Mouse (Mus musculus): Measurements from ENCODE around the gene Nrxn1.

The Nrxn1 gene

DNA sequence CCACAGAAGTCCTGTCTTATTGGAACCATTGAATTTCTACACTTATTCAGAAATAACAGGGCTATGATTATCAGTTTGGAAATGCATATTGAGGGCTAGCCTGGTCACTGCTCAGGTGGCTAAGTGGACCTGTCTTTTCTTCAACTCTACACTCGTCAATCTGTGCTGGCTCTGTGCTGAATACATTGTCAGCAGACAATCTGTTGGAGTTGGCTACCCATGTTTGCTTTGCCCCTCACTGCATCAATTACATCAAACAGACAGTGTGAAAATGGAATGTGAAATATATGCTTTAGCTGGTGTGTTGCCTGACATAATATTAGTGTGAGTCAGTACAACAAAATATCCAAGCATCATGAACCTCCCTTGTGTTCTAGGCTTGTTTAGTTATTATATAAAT is 438.4 kb downstream of the Nrxn1 start:
- DNase-seq (ENCODE audit: low spot score), result no peak

DNA sequence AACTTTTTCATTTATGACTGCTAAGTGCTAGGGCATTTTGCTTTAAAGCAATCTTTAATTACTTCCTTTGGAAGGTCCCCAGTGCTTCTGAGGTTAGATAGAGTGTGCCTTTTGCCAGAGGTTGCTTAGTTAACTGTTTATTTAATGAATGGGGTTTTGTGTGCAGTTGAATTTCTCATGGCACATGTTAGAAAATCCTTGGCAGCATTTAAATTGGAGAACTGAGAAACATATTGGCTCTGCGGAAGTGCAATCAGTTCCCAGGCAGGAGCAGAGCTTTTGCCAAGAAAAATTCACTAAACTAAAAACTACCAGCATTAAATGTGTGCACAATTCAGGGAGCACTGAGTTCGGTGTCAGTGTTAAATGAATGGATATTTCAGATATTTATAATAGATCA is 439.5 kb downstream of the Nrxn1 start:
- DNase-seq (ENCODE audit: low spot score), result no peak

GRCm38 (mm10) chr17:90650279-90650678 is 442.6 kb downstream of the Nrxn1 start:
- no peak for DNase-seq (ENCODE audit: low spot score)

DNA sequence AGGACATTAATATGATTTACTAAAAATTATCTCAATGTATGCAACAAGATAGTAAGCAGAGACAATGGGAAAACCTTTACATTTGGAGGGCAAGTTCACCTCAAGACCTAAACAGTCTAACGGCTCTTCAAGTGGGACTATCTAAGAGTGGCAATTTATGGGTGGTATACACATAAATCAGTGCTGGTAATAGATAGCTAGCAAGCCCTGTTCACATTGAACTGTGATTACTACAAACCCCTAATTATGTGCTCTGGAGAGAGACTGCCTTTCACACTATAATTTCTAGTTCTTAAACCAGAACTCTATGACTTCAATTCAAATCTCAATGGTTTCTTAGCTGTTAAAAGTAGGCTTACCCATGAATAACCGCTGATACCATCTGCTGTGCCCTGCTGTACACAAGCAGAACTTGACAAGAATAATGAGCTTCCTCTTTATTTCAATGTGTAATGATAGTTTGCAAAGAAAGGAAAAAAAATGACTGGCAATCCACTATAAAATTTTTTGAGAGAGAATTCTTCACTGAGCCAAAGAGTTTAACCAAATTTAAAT is 453.8 kb downstream of the Nrxn1 start:
- no peak for DNase-seq (ENCODE audit: low spot score)

- no peak for DNase-seq (ENCODE audit: low spot score)
These were observed 454.6 kb downstream of the Nrxn1 start for GRCm38 (mm10) chr17:90638183-90638727.

DNA sequence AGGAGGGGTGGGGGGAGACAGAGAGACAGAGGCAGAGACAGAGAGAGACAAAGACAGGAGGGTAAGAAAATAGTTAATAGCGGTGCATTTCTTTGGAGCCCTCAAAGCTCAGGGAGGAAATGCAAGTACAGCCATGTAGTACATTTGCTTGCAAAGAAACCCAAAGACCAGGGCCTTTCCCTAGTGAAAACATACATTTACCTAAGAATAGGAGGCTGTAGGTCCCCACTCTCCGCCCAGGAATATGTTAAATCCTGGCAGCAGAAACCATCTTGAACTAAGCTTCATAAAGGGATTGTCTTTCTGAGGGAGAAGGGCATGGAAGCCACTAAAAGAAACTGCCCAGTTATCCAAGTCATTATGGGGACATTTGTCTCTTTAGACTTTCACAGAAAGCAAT is 461.5 kb downstream of the Nrxn1 start:
- DNase-seq (ENCODE audit: low spot score), result no peak

- DNase-seq (ENCODE audit: low spot score), result no peak
These were observed 463.0 kb downstream of the Nrxn1 start for GRCm38 (mm10) chr17:90629851-90630250.

DNA sequence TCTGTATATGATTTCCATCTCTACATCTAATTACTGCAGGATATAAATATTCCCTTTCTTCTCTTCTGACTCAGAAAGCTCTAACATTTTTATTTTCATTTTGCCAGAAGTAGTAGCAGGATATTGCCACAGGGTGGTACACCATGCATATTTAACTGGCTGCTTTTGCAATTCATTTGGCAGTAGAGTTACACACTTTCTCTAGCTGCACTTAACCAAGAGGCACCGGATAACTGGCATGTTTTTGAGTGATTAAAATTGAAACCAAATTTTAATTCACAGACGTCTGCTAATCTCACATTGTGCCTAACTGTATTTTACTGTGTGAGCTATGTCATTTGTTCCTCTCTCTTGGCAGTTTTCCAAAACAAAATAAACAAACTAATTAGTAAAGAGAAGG is 464.4 kb downstream of the Nrxn1 start:
- DNase-seq (ENCODE audit: low spot score), result no peak

DNA sequence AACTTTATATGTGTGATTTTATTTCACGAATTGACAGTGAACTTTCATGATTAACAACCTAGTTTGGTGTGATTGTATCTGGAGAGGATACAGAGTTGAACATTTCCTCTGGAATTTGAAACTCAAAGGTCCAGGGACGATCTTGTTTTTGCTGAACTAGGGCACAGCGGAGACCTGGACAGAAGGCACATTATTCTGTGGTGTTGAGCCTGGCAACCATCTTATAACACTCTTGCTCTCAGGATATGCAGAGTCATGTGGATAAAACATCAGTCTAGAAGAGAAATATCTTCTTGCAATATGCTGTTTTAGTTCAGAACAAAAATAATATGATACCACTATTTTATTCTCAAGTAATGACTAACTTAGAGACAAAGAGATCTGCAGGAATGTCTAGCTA is 464.9 kb downstream of the Nrxn1 start:
- DNase-seq (ENCODE audit: low spot score), result no peak

GRCm38 (mm10) chr17:90627395-90627794 is 465.5 kb downstream of the Nrxn1 start:
- no peak for DNase-seq (ENCODE audit: low spot score)

DNA sequence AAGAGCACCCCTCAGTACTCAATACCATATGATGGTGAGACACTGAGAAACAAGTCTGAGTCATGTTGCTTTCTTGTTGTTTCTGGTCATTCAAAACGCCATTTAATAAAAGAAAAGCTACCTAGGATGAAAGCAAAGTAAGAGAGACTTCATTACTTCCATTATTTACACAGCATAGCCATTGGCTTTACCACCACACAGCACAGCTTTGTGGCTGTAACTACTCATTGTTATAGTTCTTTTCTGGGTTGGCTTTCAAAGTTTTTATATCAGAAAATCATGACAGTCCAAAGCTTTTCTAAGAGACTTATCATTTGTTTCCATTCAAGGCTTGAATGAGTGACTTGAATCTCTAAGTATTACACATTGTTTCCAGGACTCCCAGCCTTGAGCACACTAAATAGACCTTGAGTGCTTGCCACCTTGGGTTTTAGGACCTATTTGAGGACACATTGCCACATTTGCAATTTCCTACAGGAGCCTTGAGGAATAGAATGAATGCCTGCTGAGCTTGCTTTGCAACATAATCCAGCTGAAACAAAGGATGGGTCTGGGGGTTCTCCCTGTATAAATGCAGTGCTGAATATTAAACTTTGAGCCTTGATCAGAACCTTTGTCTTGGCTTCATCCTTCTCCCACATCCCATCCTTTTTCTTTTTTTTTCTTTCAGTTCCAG is 468.1 kb downstream of the Nrxn1 start:
- no peak for DNase-seq (ENCODE audit: low spot score)

DNA sequence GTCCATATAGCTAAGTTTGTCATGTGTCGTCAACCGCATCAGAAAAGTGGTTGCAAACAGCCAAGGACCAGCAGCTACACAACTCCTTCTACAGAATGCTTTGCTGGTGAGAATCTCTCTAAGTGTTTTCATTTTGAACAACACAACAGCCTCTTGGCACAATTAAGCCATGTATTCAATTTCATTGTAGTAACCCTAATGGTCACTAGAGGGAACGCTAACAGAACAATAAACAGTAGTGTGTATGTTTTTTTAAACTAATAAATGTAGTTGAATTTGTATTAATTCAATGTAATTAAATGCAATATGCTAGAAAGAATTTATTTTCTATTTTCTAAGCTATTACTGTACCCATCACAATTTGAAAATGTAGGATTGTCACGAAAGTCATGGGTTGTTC is 471.0 kb downstream of the Nrxn1 start:
- no peak for DNase-seq (ENCODE audit: low spot score)

GRCm38 (mm10) chr17:90615019-90615418 is 477.9 kb downstream of the Nrxn1 start:
- no peak for DNase-seq (ENCODE audit: low spot score)

DNA sequence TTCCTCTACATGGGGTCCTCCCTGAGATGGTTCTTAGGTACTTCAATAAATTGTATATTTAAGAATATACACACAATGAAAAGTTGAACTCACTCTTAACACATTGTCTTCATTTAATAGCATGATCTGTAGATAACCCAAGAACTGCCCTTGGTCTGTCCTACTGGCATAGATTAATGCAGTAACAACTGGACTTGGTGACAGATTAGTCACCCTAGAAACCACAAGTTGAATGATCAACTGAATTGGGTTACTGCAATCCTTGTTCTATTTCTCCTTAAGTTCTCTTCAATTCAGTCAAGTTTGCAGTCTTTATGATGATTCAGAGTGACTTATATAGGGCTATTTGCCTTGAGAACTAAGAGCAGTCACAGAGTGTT is 485.5 kb downstream of the Nrxn1 start:
- DNase-seq (ENCODE audit: low spot score), result no peak

DNA sequence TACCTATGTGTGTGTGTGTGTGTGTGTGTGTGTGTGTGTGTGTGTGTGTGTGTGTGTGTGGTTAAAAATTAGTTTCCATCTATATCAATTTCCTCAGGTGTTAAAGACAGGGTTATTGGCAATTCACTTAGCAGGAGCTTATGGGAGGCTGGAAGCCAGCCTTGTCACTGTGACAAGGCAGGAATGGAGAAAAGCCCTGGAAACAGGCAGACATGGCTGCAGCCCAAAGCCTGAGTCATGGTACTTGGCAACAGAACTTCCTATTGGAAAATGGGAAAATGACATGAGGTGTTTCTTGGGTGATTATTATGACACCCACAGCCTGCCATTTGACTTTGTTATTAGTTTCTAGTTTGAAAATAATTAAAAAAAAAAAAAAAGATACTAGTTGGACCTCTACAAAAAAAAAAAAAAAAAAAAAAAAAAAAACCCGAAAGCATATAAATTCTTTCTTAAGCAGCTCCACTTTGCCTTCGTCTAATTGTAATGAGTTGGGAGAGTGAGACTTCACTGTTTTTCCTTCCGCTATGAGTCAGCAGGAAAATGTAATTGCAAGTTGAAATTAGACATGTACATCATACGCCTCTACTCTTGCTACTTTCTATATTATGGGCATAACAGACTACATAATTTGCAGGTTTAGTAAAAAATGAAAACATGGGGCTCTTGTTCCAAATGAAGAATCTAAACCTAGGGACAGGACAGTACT is 486.0 kb downstream of the Nrxn1 start:
- DNase-seq (ENCODE audit: low spot score), result no peak

GRCm38 (mm10) chr17:90599570-90600524 is 493.0 kb downstream of the Nrxn1 start:
- DNase-seq (ENCODE audit: low spot score), result no peak

GRCm38 (mm10) chr17:90594798-90595533 is 497.9 kb downstream of the Nrxn1 start:
- DNase-seq (ENCODE audit: low spot score), result no peak

GRCm38 (mm10) chr17:90586891-90587290 is 506.0 kb downstream of the Nrxn1 start:
- DNase-seq (ENCODE audit: low spot score), result no peak

DNA sequence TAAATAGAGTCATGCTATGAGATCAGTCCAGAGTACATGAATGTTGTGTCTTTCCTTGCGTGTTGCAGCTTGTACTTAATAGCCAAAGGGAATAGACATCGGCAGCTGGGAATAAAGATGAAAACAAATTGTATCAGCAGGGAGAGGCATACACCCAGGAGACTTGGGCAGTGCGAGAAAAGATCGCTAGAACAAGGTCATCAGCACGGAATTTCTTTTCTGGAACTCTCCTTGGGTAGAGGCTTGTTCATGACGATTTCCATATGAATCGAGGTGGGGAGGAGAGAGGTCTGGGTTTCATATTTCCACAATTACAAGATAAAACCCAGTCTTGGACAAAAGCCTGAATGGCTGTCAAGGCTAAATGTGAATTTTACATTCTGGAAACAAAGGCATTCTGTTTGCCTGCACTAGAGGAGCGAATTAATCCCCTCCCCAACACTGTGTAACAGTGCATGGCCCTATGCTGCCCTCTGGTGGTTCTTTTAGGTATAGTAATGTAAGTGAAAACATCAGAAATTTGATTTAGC is 508.1 kb downstream of the Nrxn1 start:
- no peak for DNase-seq (ENCODE audit: low spot score)

GRCm38 (mm10) chr17:90583826-90584534 is 508.9 kb downstream of the Nrxn1 start:
- DNase-seq (ENCODE audit: low spot score), result no peak

- DNase-seq (ENCODE audit: low spot score), result no peak
These were observed 509.7 kb downstream of the Nrxn1 start for GRCm38 (mm10) chr17:90583196-90583595.

Data from T-cell, adult 2 months (primary cell).